Mouse (Mus musculus): ENCODE data around the gene Gm14288. TPM values are rescaled to one million over a fixed set of nuclear protein-coding genes. Genes with fewer than 3 reads are reported as not detected.
"Not testable (repeated sequence)": the region's sequence is repeated elsewhere in the genome, so short reads cannot be mapped to it uniquely, and the experiment has no call there.

Gm14288 gene
- 3.8 and 5.4 TPM in 2 replicates for polyA plus RNA-seq (2015; fragmentation: Nextera tagmentation; extraction: Ambion mirVana)

DNA sequence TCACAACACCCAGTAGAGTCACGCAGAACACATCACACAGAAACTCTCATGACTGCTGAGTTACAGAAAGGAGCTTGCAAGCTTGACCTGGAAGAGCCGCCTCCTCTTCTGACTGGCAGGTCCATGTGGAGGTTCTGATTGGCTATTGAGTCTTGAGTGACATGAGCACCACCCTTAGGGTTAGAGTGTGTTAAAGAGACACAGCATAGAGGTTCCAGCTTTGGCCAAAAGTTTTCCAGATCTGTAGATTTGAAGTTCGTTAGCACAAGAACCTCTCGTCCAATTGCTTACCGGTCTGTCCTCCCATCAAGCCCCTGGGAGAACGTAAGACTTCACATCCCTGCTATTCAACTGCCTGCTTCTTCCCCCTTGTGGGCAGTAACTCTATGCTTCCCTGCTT lies at the start of gene Gm14288:
Gm14288 (minus strand) TSS at position 101 of the 400 bp plus-strand sequence.
- H3K9me3 ChIP-seq; H3K27ac ChIP-seq; H3K4me3 ChIP-seq; H3K4me1 ChIP-seq; H3K4me2 ChIP-seq; H3K9ac ChIP-seq; ATAC-seq (ENCODE audit: insufficient number of reproducible peaks, low FRiP score, low TSS enrichment, low read depth); H3K36me3 ChIP-seq; H3K27me3 ChIP-seq: not testable (repeated sequence)
- no CpG with 5 or more reads among the region's 6 CpGs for WGBS

DNA sequence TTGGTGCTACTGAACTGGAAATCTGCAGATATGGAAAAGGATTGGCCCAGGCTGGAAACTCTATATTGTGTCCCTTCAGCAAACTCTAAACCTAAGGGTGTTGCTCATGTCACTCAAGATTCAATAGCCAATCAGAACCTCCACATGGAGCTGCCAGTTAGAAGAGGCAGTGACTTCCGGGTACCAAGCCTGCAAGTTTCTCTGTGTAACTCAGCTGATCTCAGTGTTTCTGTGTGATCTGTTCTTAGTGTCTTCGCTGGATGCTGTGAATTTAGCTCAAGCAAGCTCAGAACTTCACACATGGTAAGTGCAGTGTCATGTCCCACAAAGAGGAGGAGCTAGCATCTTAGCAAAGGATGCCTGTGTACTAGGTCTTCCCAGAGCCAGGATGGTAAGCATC lies 59.7 kb downstream of the Gm14288 start, which contains the start of gene Gm2007:
Gm2007 (plus strand) TSS at position 301 of the 400 bp plus-strand sequence.
- H3K36me3 ChIP-seq; H3K27ac ChIP-seq; ATAC-seq (ENCODE audit: insufficient number of reproducible peaks, low FRiP score, low TSS enrichment, low read depth); H3K9ac ChIP-seq; H3K4me3 ChIP-seq; H3K27me3 ChIP-seq; H3K4me1 ChIP-seq; H3K4me2 ChIP-seq; H3K9me3 ChIP-seq: not testable (repeated sequence)
- WGBS = no CpG with 5 or more reads among the region's 2 CpGs

Other genes with a start within 250 kb of the Gm14288 start
- gene Gm11007, start 157.1 kb downstream of the Gm14288 start, polyA plus RNA-seq (2015; fragmentation: Nextera tagmentation; extraction: Ambion mirVana) = not detected in 2 replicates
- gene Zfp969, start 97.4 kb downstream of the Gm14288 start, polyA plus RNA-seq (2015; fragmentation: Nextera tagmentation; extraction: Ambion mirVana) = 17.9 and 24.7 TPM in 2 replicates
- not detected in 2 replicates for gene Gm2007, start 59.6 kb downstream of the Gm14288 start, polyA plus RNA-seq (2015; fragmentation: Nextera tagmentation; extraction: Ambion mirVana)
- 16.2 and 16.3 TPM in 2 replicates for gene Gm6710, start 68.1 kb upstream of the Gm14288 start, polyA plus RNA-seq (2015; fragmentation: Nextera tagmentation; extraction: Ambion mirVana)
- 3.1 and 3.3 TPM in 2 replicates for gene Zfp966, start 130.0 kb upstream of the Gm14288 start, polyA plus RNA-seq (2015; fragmentation: Nextera tagmentation; extraction: Ambion mirVana)
- gene Gm2026, start 164.2 kb upstream of the Gm14288 start, polyA plus RNA-seq (2015; fragmentation: Nextera tagmentation; extraction: Ambion mirVana) = 20.0 and 28.1 TPM in 2 replicates

Measured in limb, embryonic 15.5 days (tissue).